Comparison of ENCODE assay signal across 16 mouse cellular contexts in the genomic region with DNA sequence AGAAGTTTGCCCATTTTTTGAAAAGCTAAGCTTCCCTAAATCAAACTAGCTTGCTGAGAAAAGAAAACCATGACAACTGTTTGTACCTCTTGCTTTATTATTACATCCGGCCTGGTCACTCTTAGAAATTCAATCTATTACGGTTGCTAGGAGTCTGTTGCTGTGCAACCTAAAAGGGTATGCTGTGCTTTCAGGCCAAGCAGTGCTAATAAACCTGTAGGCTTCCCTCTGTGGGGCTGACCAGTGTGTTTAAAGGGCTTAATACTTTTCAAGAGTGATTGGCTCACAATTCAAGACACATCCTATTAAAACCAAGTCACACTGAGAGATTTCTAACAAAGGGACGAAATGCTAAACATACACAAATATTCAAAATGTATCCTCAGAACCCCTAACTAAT. TPM values are rescaled to one million over a fixed set of nuclear protein-coding genes. Genes with fewer than 3 reads are reported as not detected.
A peak's percentile ranks its signal among the peaks of the same experiment; 100 is the strongest.
DNase-seq lines count a peak whose midpoint lies in the region; ATAC-seq and TF ChIP-seq lines count a peak whose summit lies in the region.
"Had no signal": no experiment of that assay in that cellular context is flagged by ENCODE, and none has a peak within 500 bp of the region (broad histone marks: within the 10 kb centered on the region; RNA-seq: fewer than 3 reads in every experiment).

No protein-coding gene starts in this region.

- no peaks in the 10 kb centered on the region for H3K9me3 ChIP-seq in neural tube, embryonic 11.5 days (ENCODE audit: control insufficient read depth, low read length)
- no peaks in the 10 kb centered on the region for H3K9me3 ChIP-seq in forebrain, embryonic 12.5 days
- no peaks in the 10 kb centered on the region for H3K9me3 ChIP-seq in hindbrain, postnatal 0 days (ENCODE audit: low read length)
- H3K9me3 ChIP-seq in neural tube, embryonic 14.5 days (ENCODE audit: control insufficient read depth, low read length), result no peaks in the 10 kb centered on the region
- H3K9me3 ChIP-seq: embryonic facial prominence, embryonic 12.5 days; kidney, embryonic 15.5 days; limb, embryonic 13.5 days had no signal

- H3K4me3 ChIP-seq in neural tube, embryonic 11.5 days (ENCODE audit: low read depth, low read length), result no peak overlapping the region
- no peak overlapping the region for H3K4me3 ChIP-seq in forebrain, embryonic 12.5 days (replicated peaks)
- no peak overlapping the region for H3K4me3 ChIP-seq in hindbrain, postnatal 0 days (ENCODE audit: low read length)
- no peak overlapping the region for H3K4me3 ChIP-seq in neural tube, embryonic 14.5 days (ENCODE audit: low read depth, low read length)
- H3K4me3 ChIP-seq: embryonic facial prominence, embryonic 12.5 days; kidney, embryonic 15.5 days; limb, embryonic 13.5 days had no signal

- DNase-seq in neural tube, embryonic 11.5 days (ENCODE audit: low spot score), result peak; percentile 30
- DNase-seq in neural tube, embryonic 10.5 days (ENCODE audit: extremely low spot score, low spot score), result no peak
- peak; percentile 65 for DNase-seq in hindbrain, postnatal 0 days (ENCODE audit: low spot score)
- DNase-seq in heart, adult 8-10 months (ENCODE audit: low spot score), result no peak
- DNase-seq in spleen, postnatal 36 days (ENCODE audit: low spot score in 2 of 2), result no peak
- DNase-seq: adrenal gland, postnatal 10 days; cerebellum, adult 8-10 months; heart, adult 18-20 months; right cerebral cortex, postnatal 25 days; thymus, adult 18-20 months had no signal

- ATAC-seq in neural tube, embryonic 11.5 days (ENCODE audit: insufficient read depth, low FRiP score, low TSS enrichment), result peak; percentile 63; the same call in 1 of the 2 replicates
- ATAC-seq in forebrain, embryonic 12.5 days (ENCODE audit: low FRiP score), result peak; percentile 78
- no peak for ATAC-seq in hindbrain, postnatal 0 days
- ATAC-seq in neural tube, embryonic 14.5 days (ENCODE audit: low read depth), result peak; percentile 69; the same call in 1 of the 2 replicates
- ATAC-seq: CD4-positive, CD25-positive, alpha-beta regulatory T cell, adult 4 months had no signal

- no peak overlapping the region for H3K4me2 ChIP-seq in neural tube, embryonic 11.5 days (ENCODE audit: low read depth)
- no peak overlapping the region for H3K4me2 ChIP-seq in forebrain, embryonic 12.5 days
- H3K4me2 ChIP-seq in hindbrain, postnatal 0 days (ENCODE audit: low read depth, low read length), result no peak overlapping the region
- no peak overlapping the region for H3K4me2 ChIP-seq in neural tube, embryonic 14.5 days (ENCODE audit: low read depth, low read length)
- H3K4me2 ChIP-seq: embryonic facial prominence, embryonic 12.5 days; kidney, embryonic 15.5 days; limb, embryonic 13.5 days had no signal

- no peaks in the 10 kb centered on the region for H3K36me3 ChIP-seq in neural tube, embryonic 11.5 days (ENCODE audit: control insufficient read depth, insufficient read depth, low read length)
- no peaks in the 10 kb centered on the region for H3K36me3 ChIP-seq in forebrain, embryonic 12.5 days (replicated peaks)
- no peaks in the 10 kb centered on the region for H3K36me3 ChIP-seq in hindbrain, postnatal 0 days (ENCODE audit: insufficient read depth, low read length)
- H3K36me3 ChIP-seq in neural tube, embryonic 14.5 days (ENCODE audit: control insufficient read depth, insufficient read depth, low read length), result no peaks in the 10 kb centered on the region
- H3K36me3 ChIP-seq: embryonic facial prominence, embryonic 12.5 days; kidney, embryonic 15.5 days; limb, embryonic 13.5 days had no signal

- H3K9ac ChIP-seq in neural tube, embryonic 11.5 days (ENCODE audit: low read length), result no peak overlapping the region
- no peak overlapping the region for H3K9ac ChIP-seq in forebrain, embryonic 12.5 days
- H3K9ac ChIP-seq in hindbrain, postnatal 0 days (replicated peaks; ENCODE audit: low read length), result no peak overlapping the region
- H3K9ac ChIP-seq in neural tube, embryonic 14.5 days (replicated peaks; ENCODE audit: low read depth, low read length), result no peak overlapping the region
- H3K9ac ChIP-seq: embryonic facial prominence, embryonic 12.5 days; kidney, embryonic 15.5 days; limb, embryonic 13.5 days had no signal

- peaks cover 4% of the 10 kb centered on the region; the same call in 1 of the 2 replicates for H3K4me1 ChIP-seq in neural tube, embryonic 11.5 days (ENCODE audit: control insufficient read depth, insufficient read depth, low read length)
- peaks cover 9% of the 10 kb centered on the region for H3K4me1 ChIP-seq in forebrain, embryonic 12.5 days
- no peaks in the 10 kb centered on the region; the same call in 1 of the 2 replicates for H3K4me1 ChIP-seq in hindbrain, postnatal 0 days (ENCODE audit: insufficient read depth, low read length)
- 0 out of 2 replicates have a peak, but pooled peaks cover 2% of the 10 kb centered on the region for H3K4me1 ChIP-seq in neural tube, embryonic 14.5 days (ENCODE audit: control insufficient read depth, insufficient read depth, low read length)
- H3K4me1 ChIP-seq: kidney, embryonic 15.5 days had no signal

- H3K27me3 ChIP-seq in neural tube, embryonic 11.5 days (ENCODE audit: control insufficient read depth, insufficient read depth, low read length), result no peaks in the 10 kb centered on the region
- no peaks in the 10 kb centered on the region for H3K27me3 ChIP-seq in forebrain, embryonic 12.5 days
- H3K27me3 ChIP-seq in hindbrain, postnatal 0 days (ENCODE audit: insufficient read depth, low read length), result no peaks in the 10 kb centered on the region
- H3K27me3 ChIP-seq in neural tube, embryonic 14.5 days (ENCODE audit: control insufficient read depth, insufficient read depth, low read length), result no peaks in the 10 kb centered on the region
- H3K27me3 ChIP-seq: embryonic facial prominence, embryonic 12.5 days; kidney, embryonic 15.5 days; limb, embryonic 13.5 days had no signal

- no peak for TF ChIP-seq CTCF in hindbrain, postnatal 0 days (IDR thresholded peaks at IDR 0.05; ENCODE audit: low read depth)

- no peak overlapping the region for H3K27ac ChIP-seq in neural tube, embryonic 11.5 days (ENCODE audit: low read depth, low read length)
- H3K27ac ChIP-seq in forebrain, embryonic 12.5 days, result no peak overlapping the region
- H3K27ac ChIP-seq in hindbrain, postnatal 0 days, result no peak overlapping the region
- H3K27ac ChIP-seq in neural tube, embryonic 14.5 days (ENCODE audit: low read depth, low read length), result no peak overlapping the region
- H3K27ac ChIP-seq: embryonic facial prominence, embryonic 12.5 days; kidney, embryonic 15.5 days; limb, embryonic 13.5 days had no signal

- WGBS in neural tube, embryonic 11.5 days, result 43% methylated on average over 3 of the region's 3 CpGs
- 8% methylated on average over 3 of the region's 3 CpGs for WGBS in forebrain, embryonic 12.5 days
- 16% methylated on average over 3 of the region's 3 CpGs for WGBS in hindbrain, postnatal 0 days
- 24% methylated on average over 3 of the region's 3 CpGs for WGBS in neural tube, embryonic 14.5 days

RNA-seq across cellular contexts. Expression of a gene that starts 22.2 kb away (rescaled TPM):
- 28.7 and 31.9 TPM in 2 replicates for polyA plus RNA-seq in neural tube, embryonic 11.5 days (2014; fragmentation: Nextera tagmentation; extraction: Ambion mirVana)
- 34.2 and 36.6 TPM in 2 replicates for polyA plus RNA-seq in forebrain, embryonic 12.5 days (2016; fragmentation: Nextera tagmentation; extraction: Ambion mirVana)
- total RNA-seq in hindbrain, postnatal 0 days (2014; rRNA removed), result 15.9 and 31.1 TPM in 2 replicates
- polyA plus RNA-seq in hindbrain, postnatal 0 days (2015; fragmentation: Nextera tagmentation; extraction: Ambion mirVana), result 11.2 and 11.5 TPM in 2 replicates
- polyA plus RNA-seq in neural tube, embryonic 14.5 days (2014; fragmentation: Nextera tagmentation; extraction: Ambion mirVana), result 30.6 and 37.0 TPM in 2 replicates
- total RNA-seq in heart, adult 8-10 months (2022), result 1 to 10 TPM; 2.0 to 3.6 (median 2.2) TPM

Comparison
In these comparisons a context has a peak if more than half of its experiments do, and no peak if none do; other contexts are left out.
1. DNase-seq: peak in neural tube, embryonic 11.5 days (single experiment) and hindbrain, postnatal 0 days (single experiment); none in neural tube, embryonic 10.5 days (single experiment), heart, adult 8-10 months (single experiment) and spleen, postnatal 36 days (0 of 2).